Mouse (Mus musculus) forebrain, embryonic 14.5 days (tissue): ENCODE results near the gene Raet1e. TPM values are rescaled to one million over a fixed set of nuclear protein-coding genes. Genes with fewer than 3 reads are reported as not detected.
"Not testable (repeated sequence)": the region's sequence is repeated elsewhere in the genome, so short reads cannot be mapped to it uniquely, and the experiment has no call there.

ENCODE experiments used
- ATAC-seq: fragments of 200-750 bp; cut with Nextera tagmentation; 2 replicates; pipeline ENCODE4 v1.8.0; 2017; ENCODE audit warnings: mild to moderate bottlenecking, moderate library complexity
- DNase-seq: peaks from one replicate; pipeline ENCODE4 v3.0.0-alpha.2; 2015; ENCODE audit warnings: low spot score
- H3K27ac ChIP-seq: fragments of 300-500 bp; sonication (generic); 2 replicates; pipeline ENCODE4 v1.5.1; 2014; ENCODE audit warnings: low read depth, mild to moderate bottlenecking, control low read depth, low read length, moderate library complexity
- H3K27me3 ChIP-seq: fragments of 300-500 bp; sonication (generic); replicated peaks from 2 replicates; pipeline ENCODE4 v1.6.1; 2014; ENCODE audit warnings: low read length, control low read depth, mixed read lengths; ENCODE audit not compliant: control insufficient read depth, insufficient read depth
- H3K36me3 ChIP-seq: fragments of 300-500 bp; sonication (generic); 2 replicates; pipeline ENCODE4 v1.6.1; 2014; ENCODE audit warnings: low read length, control low read depth; ENCODE audit not compliant: control insufficient read depth, insufficient read depth
- H3K4me1 ChIP-seq: fragments of 300-500 bp; sonication (generic); 2 replicates; pipeline ENCODE4 v1.6.1; 2014; ENCODE audit warnings: antibody characterized with exemption, low read length, control low read depth; ENCODE audit not compliant: control insufficient read depth, insufficient read depth
- H3K4me2 ChIP-seq: fragments of 300-500 bp; sonication (generic); 2 replicates; pipeline ENCODE4 v1.6.1; 2014; ENCODE audit warnings: mild to moderate bottlenecking, control low read depth, low read length
- H3K4me3 ChIP-seq: fragments of 300-500 bp; sonication (generic); 2 replicates; pipeline ENCODE4 v1.5.1; 2014; ENCODE audit warnings: low read depth, low read length, control low read depth
- H3K9ac ChIP-seq: fragments of 300-500 bp; sonication (generic); 2 replicates; pipeline ENCODE4 v1.6.1; 2014; ENCODE audit warnings: mild to moderate bottlenecking, low read length, control low read depth, moderate library complexity
- H3K9me3 ChIP-seq: fragments of 300-500 bp; sonication (generic); replicated peaks from 2 replicates; pipeline ENCODE4 v1.6.1; 2016; ENCODE audit warnings: low read length, control low read depth, mixed read lengths; ENCODE audit not compliant: control insufficient read depth
- WGBS: fragments of 180-500 bp; shearing (Covaris S2); extraction: QIAGEN DNeasy Blood & Tissue Kit; methylation state at CpG from one replicate; pipeline ENCODE4 v1.1.7; 2014; 5-methylcytosine and 5-hydroxymethylcytosine counted together
- polyA plus RNA-seq: library from polyadenylated mRNA; unstranded; fragments of >200 nt; fragmentation: Nextera tagmentation; extraction: Ambion mirVana; gene quantifications from 2 replicates; pipeline ENCODE4 v1.2.1, GENCODE M21; 2014

The Raet1e gene
- polyA plus RNA-seq, 1 experiment from 2014 or later, result 1.7 TPM

DNA sequence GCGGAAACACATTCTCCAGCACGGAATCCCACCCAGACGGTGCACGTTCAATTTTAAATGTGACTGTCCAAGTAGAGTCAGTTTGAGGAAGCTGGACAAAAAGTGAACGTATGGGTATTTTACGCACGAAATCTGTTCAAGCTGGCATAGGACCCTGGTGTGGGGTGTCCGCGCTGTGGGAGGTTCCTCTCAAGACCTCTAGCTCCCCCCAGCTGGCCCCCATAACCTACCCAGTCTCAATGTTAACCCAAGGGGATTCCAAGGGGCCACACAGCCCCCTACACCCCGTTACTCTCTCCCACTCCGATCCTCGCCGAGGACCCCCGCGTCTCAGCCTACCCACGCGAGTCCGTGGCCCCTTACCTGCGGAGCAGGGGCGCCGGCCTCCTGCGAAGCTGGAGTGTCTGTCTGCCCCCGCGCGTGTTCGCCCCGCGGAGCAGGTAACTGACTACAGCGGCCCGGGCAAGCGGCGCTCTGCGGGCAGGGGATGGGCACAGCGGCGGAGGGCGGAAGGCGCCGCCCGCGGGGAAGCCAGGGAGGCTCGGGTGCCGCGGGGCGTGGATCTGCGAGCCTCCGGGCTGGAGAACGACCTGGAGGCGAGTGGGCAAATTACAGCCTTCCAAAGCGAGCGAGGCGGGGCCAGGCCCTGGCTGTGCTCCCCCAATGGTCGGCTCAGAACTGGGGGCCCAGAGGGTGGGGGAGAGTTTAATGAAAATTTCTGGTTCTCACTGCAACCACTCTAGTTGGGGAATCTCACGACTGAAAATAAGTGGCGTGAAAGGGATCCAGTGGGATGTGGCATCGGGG lies 7.1 kb upstream of the Raet1e start:
- not testable (repeated sequence) for H3K27ac ChIP-seq, H3K9me3 ChIP-seq, H3K4me1 ChIP-seq, H3K36me3 ChIP-seq, DNase-seq, H3K9ac ChIP-seq
- peak overlapping the region; percentile 8; the same call in 1 of the 2 replicates for H3K4me3 ChIP-seq
- 0 out of 2 replicates have a peak overlapping the region, but pooled peaks have one; percentile 12 for H3K4me2 ChIP-seq
- WGBS, result under 1% methylated on average over 54 of the region's 55 CpGs
- H3K27me3 ChIP-seq, result peaks cover 29% of the 10 kb centered on the region
- 0 out of 2 replicates have a peak, but pooled peaks have one; percentile 5 for ATAC-seq

DNA sequence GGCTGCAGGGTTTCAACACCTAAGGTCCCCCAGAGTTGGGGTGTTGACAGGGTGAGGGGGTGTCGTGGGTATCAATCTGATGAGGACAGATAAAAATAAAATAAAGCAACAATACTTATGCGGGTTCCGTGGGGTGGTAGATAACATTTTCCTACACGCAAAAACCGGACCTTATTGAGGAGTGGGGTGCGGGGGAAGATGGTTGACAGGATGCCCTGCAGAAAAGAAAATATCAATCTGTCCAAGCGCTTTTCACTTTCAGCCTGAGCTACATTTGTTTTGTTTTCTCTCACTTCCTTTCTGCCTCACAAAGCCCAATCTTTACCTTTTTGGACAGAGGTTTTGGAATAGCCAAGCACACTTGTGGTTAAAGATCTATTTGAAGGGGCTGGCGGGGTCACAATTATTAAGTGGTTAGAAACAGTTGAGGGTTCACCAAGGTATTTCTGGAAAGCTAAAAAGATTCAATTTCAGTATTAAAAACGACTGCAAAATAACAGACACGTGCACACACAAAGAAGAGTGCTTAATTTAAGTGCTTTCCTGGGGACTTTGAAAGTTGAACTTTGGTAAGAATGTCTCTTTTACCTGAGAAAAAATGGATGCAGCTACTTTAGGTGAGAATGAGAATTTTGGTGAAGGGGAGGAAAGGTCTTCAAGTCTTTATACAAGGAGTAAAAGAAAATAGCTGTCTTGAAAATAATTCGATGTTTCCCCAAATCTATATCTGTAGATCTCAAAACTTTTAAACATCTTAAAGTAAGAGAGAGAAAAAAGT lies 6.3 kb upstream of the Raet1e start:
- H3K9ac ChIP-seq, H3K4me2 ChIP-seq, H3K4me1 ChIP-seq, DNase-seq, H3K27ac ChIP-seq, H3K36me3 ChIP-seq, H3K9me3 ChIP-seq, H3K4me3 ChIP-seq, ATAC-seq: not testable (repeated sequence)
- WGBS, result 2% methylated on average over 11 of the region's 11 CpGs
- H3K27me3 ChIP-seq, result peaks cover 37% of the 10 kb centered on the region

DNA sequence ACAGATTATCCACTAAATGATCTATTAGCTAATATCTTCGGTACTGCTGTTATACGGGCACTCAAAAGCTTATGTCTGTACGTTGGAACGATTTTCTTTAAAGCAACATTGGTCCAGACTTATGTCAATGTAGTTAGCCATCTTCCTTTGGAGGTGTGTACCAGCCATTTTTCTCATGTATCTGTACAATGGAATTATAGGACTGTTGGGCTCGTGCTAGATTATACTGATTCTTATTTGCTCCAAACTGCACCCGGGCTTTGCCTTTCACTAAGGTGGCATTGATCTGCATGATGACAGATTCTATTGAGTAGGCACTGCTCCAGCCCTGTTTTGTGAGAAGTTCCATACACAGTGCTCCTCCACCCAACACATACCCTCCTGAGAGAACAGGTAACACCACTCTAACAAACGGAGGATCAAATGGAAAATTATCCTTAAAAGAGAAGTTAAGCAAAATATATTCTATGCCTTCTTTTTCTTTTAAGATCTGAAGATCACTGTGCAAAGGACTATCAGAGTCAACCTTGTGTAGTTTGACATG lies 5.2 kb upstream of the Raet1e start:
- H3K9me3 ChIP-seq, result not testable (repeated sequence)

DNA sequence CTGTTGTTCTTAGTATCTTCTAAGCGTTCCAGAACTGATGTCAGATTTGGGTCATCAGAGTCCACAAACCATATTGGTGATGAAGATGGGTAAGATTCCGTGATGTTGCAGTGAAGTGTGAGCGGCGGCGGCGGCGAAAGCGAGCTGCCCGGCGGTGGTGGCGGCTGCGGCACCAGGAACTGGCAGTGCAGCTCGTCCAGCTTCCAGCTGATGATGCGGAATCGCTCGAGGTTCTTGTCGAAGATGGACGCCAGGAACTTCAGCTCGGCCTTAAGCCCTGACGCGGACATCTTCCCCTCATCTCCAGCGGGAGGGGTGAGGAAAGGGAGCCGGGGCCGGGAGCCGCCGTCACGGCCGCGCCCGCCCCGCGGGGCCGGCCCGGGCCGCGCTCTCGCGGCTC lies 4.2 kb upstream of the Raet1e start:
- H3K4me1 ChIP-seq, ATAC-seq, DNase-seq, H3K9me3 ChIP-seq, H3K36me3 ChIP-seq, H3K27ac ChIP-seq, H3K9ac ChIP-seq: not testable (repeated sequence)
- Histone ChIP-seq H3K4me2 (peak overlapping the region; percentile 51), H3K27me3 (peaks cover 56% of the 10 kb centered on the region), H3K4me3 (peak overlapping the region; percentile 25)
- WGBS, result under 1% methylated on average over 38 of the region's 38 CpGs

More for the DNA sequence above, 5.2 kb upstream of the Raet1e start:
- not testable (repeated sequence) for DNase-seq, H3K4me2 ChIP-seq, H3K4me3 ChIP-seq, H3K9ac ChIP-seq, H3K27ac ChIP-seq, H3K4me1 ChIP-seq, ATAC-seq, H3K36me3 ChIP-seq
- WGBS, result 6% methylated on average over 6 of the region's 7 CpGs
- H3K27me3 ChIP-seq, result peaks cover 47% of the 10 kb centered on the region

DNA sequence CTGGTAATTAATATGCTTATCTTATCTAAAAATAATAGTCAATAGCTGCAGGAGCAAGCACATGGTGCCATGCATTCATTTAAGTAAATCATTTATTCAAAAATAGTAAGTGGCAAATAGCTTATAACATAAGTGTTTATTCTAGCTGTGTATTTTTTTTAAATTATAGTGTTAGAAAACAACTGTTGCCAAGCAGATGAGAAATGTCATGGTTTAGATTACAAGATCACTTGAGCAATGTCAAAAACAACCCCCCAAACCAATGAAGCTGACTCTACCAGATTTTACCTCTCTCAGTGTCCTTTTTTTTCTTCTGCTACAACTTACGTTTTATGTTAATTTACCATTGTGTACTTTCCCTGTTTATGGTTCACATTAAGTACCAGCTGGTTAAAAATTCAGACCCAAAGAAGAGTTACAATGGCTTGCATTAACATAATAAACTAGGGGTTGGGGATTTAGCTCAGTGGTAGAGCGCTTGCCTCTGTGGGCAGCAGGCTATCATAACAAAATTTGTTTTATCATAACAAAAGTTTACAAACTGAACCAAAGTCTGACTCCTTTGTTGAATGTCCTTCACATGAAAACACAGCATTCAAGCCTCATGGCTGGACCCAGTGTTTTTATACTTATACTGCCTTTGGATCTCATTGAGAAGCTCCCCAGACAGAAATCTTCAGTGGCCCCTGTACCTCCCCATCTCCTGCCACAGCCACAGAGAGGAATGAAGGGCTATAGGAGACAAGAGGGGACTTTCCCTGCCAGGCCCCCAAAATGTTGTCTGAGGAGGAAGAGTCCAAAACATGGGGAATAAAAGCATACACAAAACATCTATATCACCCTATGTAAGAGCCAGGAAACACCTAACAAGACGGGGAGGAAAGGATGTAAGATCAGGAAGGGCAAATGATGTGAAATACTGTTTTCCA lies 3.2 kb upstream of the Raet1e start:
- Histone ChIP-seq H3K9me3 (no peaks in the 10 kb centered on the region), H3K9ac (no peak overlapping the region), H3K27ac (no peak overlapping the region), H3K4me2 (no peak overlapping the region), H3K4me1 (peaks cover 3% of the 10 kb centered on the region; the same call in 1 of the 2 replicates), H3K36me3 (no peaks in the 10 kb centered on the region), H3K27me3 (peaks cover 62% of the 10 kb centered on the region), H3K4me3 (no peak overlapping the region)
- DNase-seq (no peak), ATAC-seq (no peak)
- WGBS, result 0% methylated on average over 3 of the region's 3 CpGs

DNA sequence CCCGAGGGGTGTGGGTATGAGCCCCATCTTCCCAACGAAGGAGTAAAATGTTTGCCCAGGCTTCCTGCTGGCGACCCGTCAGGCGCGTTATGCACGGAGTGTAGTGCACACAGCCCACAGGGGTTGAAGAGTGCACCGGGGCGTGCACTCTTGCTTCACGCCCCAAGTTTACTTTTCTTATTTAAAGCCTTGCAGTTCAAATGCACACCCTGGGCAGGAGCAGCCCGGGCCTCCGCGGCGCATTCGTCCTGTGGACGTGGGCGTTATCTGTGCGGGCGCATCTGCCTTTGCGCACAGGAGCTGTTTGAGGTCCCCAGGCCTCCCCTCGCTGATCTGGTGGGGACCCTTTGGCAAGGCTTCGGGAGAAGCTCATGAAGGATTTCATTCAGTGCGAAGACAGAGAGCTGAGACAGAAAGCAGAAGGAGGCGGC lies 777 bp downstream of the Raet1e start:
- H3K27me3 ChIP-seq, result peaks cover 58% of the 10 kb centered on the region
- DNase-seq (no peak), ATAC-seq (no peak)
- no peaks in the 10 kb centered on the region for H3K9me3 ChIP-seq
- no peaks in the 10 kb centered on the region for H3K36me3 ChIP-seq
- H3K4me1 ChIP-seq, result peaks cover 3% of the 10 kb centered on the region; the same call in 1 of the 2 replicates
- no peak overlapping the region for H3K9ac ChIP-seq
- H3K4me2 ChIP-seq, result no peak overlapping the region
- H3K4me3 ChIP-seq, result no peak overlapping the region; the same call in 1 of the 2 replicates
- no peak overlapping the region for H3K27ac ChIP-seq
- WGBS, result under 1% methylated on average over 24 of the region's 24 CpGs

DNA sequence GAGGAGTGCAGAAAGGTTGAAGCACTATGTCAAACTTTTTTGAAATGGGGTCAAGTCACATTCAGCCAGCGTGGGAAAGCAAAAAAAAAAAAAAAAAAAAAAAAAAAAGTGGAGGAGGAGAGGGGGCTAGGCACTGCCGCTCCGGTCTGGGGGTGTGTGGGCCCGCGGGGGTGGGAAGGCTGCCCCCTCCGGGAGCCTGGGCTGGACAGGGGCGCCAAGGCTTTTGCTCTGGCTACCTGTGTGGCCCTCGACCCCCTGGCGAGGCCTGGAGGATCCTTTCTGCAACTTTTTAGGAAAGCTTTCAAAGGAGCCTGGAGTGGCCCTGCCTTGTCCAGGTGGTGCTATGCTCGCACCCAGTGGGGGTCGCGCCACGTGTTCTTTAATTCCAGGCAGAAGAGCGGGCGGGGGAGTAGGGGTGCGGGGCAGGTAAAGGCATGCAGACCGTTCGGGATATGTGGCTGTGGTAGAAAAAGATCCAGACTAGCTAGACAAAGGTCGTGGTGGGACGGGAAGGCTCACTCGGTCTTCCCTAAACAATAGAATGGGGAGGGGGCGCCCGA lies 1.3 kb downstream of the Raet1e start:
- Histone ChIP-seq H3K36me3 (no peaks in the 10 kb centered on the region), H3K4me2 (no peak overlapping the region), H3K9me3 (no peaks in the 10 kb centered on the region), H3K4me1 (peaks cover 3% of the 10 kb centered on the region; the same call in 1 of the 2 replicates), H3K27me3 (peaks cover 58% of the 10 kb centered on the region), H3K9ac (no peak overlapping the region), H3K4me3 (no peak overlapping the region), H3K27ac (no peak overlapping the region)
- 3% methylated on average over 23 of the region's 23 CpGs for WGBS
- DNase-seq, result no peak
- no peak for ATAC-seq

DNA sequence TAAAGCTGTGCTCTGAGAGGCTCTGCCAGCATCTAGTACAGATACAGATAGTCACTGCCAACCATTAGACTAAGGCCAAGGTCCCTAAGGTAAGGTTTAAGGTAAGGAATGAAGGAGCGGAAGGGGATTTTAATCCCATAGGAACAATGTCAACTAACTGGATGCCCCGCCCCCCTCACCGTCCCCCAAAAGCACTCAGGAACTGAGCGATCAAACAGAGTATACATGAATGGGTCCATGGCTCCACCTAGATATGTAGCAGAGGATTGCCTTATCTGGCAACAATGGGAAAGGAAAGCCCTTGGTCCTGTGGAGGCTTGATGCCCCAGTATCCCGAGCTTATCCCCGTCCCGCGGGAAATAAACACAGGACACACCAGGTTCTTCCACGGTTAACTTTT lies 4.9 kb downstream of the Raet1e start:
- Histone ChIP-seq H3K27me3 (peaks cover 25% of the 10 kb centered on the region), H3K4me2 (peak overlapping the region; percentile 37)
- ATAC-seq, result peak; percentile 37; the same call in 1 of the 2 replicates
- 6% methylated on average over 9 of the region's 9 CpGs for WGBS
- not testable (repeated sequence) for H3K4me1 ChIP-seq, DNase-seq, H3K27ac ChIP-seq, H3K4me3 ChIP-seq, H3K9ac ChIP-seq, H3K9me3 ChIP-seq, H3K36me3 ChIP-seq
